Mouse (Mus musculus) midbrain, postnatal 0 days (tissue): ENCODE data around the gene Postn. TPM values are rescaled to one million over a fixed set of nuclear protein-coding genes. Genes with fewer than 3 reads are reported as not detected.

Source experiments
- ATAC-seq: fragments of 200-750 bp; cut with Nextera tagmentation; 2 replicates; pipeline ENCODE4 v1.8.0; 2017; ENCODE audit warnings: moderate number of reproducible peaks, mild to moderate bottlenecking, moderate TSS enrichment, moderate library complexity; ENCODE audit not compliant: low FRiP score
- DNase-seq: peaks from one replicate; pipeline ENCODE4 v3.0.0-alpha.2; 2015; ENCODE audit warnings: low spot score
- H3K27ac ChIP-seq: fragments of 300-500 bp; sonication (generic); 2 replicates; pipeline ENCODE4 v1.5.1; 2014; ENCODE audit warnings: low read depth, mild to moderate bottlenecking, low read length, mixed read lengths
- H3K27me3 ChIP-seq: fragments of 300-500 bp; sonication (generic); 2 replicates; pipeline ENCODE4 v1.6.1; 2014; ENCODE audit warnings: low read length, control low read depth, mixed read lengths; ENCODE audit not compliant: insufficient read depth
- H3K36me3 ChIP-seq: fragments of 300-500 bp; sonication (generic); 2 replicates; pipeline ENCODE4 v1.6.1; 2014; ENCODE audit warnings: low read length, control low read depth, mixed read lengths; ENCODE audit not compliant: insufficient read depth
- H3K4me1 ChIP-seq: fragments of 300-500 bp; sonication (generic); 2 replicates; pipeline ENCODE4 v1.6.1; 2014; ENCODE audit warnings: mild to moderate bottlenecking, control low read depth, antibody characterized with exemption, low read length, mixed read lengths; ENCODE audit not compliant: insufficient read depth
- H3K4me2 ChIP-seq: fragments of 300-500 bp; sonication (generic); 2 replicates; pipeline ENCODE4 v1.6.1; 2014; ENCODE audit warnings: low read depth, mild to moderate bottlenecking, low read length, mixed read lengths; ENCODE audit not compliant: poor library complexity, severe bottlenecking
- H3K4me3 ChIP-seq: fragments of 300-500 bp; sonication (generic); 2 replicates; pipeline ENCODE4 v1.5.1; 2014; ENCODE audit warnings: low read depth, mild to moderate bottlenecking, low read length, moderate library complexity
- H3K9ac ChIP-seq: fragments of 300-500 bp; sonication (generic); replicated peaks from 2 replicates; pipeline ENCODE4 v1.6.1; 2014; ENCODE audit warnings: mild to moderate bottlenecking, low read length, moderate library complexity, mixed read lengths; ENCODE audit not compliant: poor library complexity, severe bottlenecking
- H3K9me3 ChIP-seq: fragments of 300-500 bp; sonication (generic); 2 replicates; pipeline ENCODE4 v1.6.1; 2016; ENCODE audit warnings: low read length, control low read depth
- CTCF ChIP-seq: IDR thresholded peaks from 2 replicates; pipeline ENCODE4 v1.5.1; 2016; ENCODE audit warnings: antibody characterized with exemption, mild to moderate bottlenecking
- WGBS: fragments of 180-500 bp; shearing (Covaris S2); extraction: QIAGEN DNeasy Blood & Tissue Kit; methylation state at CpG from one replicate; pipeline ENCODE4 v1.1.7; 2014; 5-methylcytosine and 5-hydroxymethylcytosine counted together
- polyA plus RNA-seq: library from polyadenylated mRNA; unstranded; fragments of >200 nt; fragmentation: Nextera tagmentation; extraction: Ambion mirVana; gene quantifications from 2 replicates; pipeline ENCODE4 v1.2.1, GENCODE M21; 2015
- total RNA-seq: library from RNA; depleted of rRNA; stranded (reverse); fragments of >200 nt; gene quantifications from 2 replicates; pipeline ENCODE4 v1.2.3, GENCODE M21; 2014

Postn gene
- total and polyA plus RNA-seq, 2 experiments from 2014 or later = 10.9 to 17.0 TPM

- ATAC-seq (no peak), DNase-seq (no peak)
- Histone ChIP-seq H3K27me3 (no peaks in the 10 kb centered on the region), H3K4me1 (no peaks in the 10 kb centered on the region), H3K36me3 (no peaks in the 10 kb centered on the region), H3K9ac (no peak overlapping the region), H3K4me3 (no peak overlapping the region), H3K4me2 (no peak overlapping the region), H3K27ac (no peak overlapping the region), H3K9me3 (no peaks in the 10 kb centered on the region)
- TF ChIP-seq CTCF = no peak
- 31% methylated on average over 2 of the region's 2 CpGs for WGBS
Observed at GRCm38 (mm10) chr3:54399321-54399720, 38.4 kb downstream of the Postn start.

- no peaks in the 10 kb centered on the region for H3K27me3 ChIP-seq
- H3K36me3 ChIP-seq = no peaks in the 10 kb centered on the region
- H3K4me2 ChIP-seq = no peak overlapping the region
- WGBS = 84% methylated on average over 2 of the region's 2 CpGs
- H3K9me3 ChIP-seq = no peaks in the 10 kb centered on the region
- H3K4me3 ChIP-seq = no peak overlapping the region
- DNase-seq (no peak), ATAC-seq (no peak)
- no peak overlapping the region for H3K9ac ChIP-seq
- H3K27ac ChIP-seq = no peak overlapping the region
- H3K4me1 ChIP-seq = no peaks in the 10 kb centered on the region
- TF ChIP-seq CTCF = no peak
Observed at GRCm38 (mm10) chr3:54399911-54400310, 39.0 kb downstream of the Postn start.

- TF ChIP-seq CTCF = no peak
- 89% methylated on average over 1 of the region's 1 CpGs for WGBS
- H3K27me3 ChIP-seq = no peaks in the 10 kb centered on the region
- H3K36me3 ChIP-seq = no peaks in the 10 kb centered on the region
- no peak overlapping the region for H3K27ac ChIP-seq
- H3K9me3 ChIP-seq = no peaks in the 10 kb centered on the region
- no peak overlapping the region for H3K4me3 ChIP-seq
- no peak for ATAC-seq
- no peaks in the 10 kb centered on the region for H3K4me1 ChIP-seq
- no peak for DNase-seq
- no peak overlapping the region for H3K4me2 ChIP-seq
- no peak overlapping the region for H3K9ac ChIP-seq
Observed at GRCm38 (mm10) chr3:54400617-54401016, 39.7 kb downstream of the Postn start.

GRCm38 (mm10) chr3:54401706-54402105 lies 40.8 kb downstream of the Postn start:
- TF ChIP-seq CTCF = no peak
- no peaks in the 10 kb centered on the region for H3K27me3 ChIP-seq
- H3K4me1 ChIP-seq = no peaks in the 10 kb centered on the region
- WGBS = 91% methylated on average over 5 of the region's 5 CpGs
- no peak overlapping the region for H3K4me2 ChIP-seq
- H3K36me3 ChIP-seq = no peaks in the 10 kb centered on the region
- ATAC-seq (no peak), DNase-seq (no peak)
- no peak overlapping the region for H3K4me3 ChIP-seq
- H3K27ac ChIP-seq = no peak overlapping the region
- H3K9ac ChIP-seq = no peak overlapping the region
- no peaks in the 10 kb centered on the region for H3K9me3 ChIP-seq

- 53% methylated on average over 3 of the region's 3 CpGs for WGBS
- H3K9ac ChIP-seq = no peak overlapping the region
- no peak for DNase-seq
- no peak overlapping the region for H3K4me2 ChIP-seq
- ATAC-seq = no peak
- H3K4me1 ChIP-seq = no peaks in the 10 kb centered on the region
- no peak overlapping the region for H3K27ac ChIP-seq
- no peak overlapping the region for H3K4me3 ChIP-seq
- H3K27me3 ChIP-seq = no peaks in the 10 kb centered on the region
- no peaks in the 10 kb centered on the region for H3K36me3 ChIP-seq
- H3K9me3 ChIP-seq = no peaks in the 10 kb centered on the region
- no peak for TF ChIP-seq CTCF
Observed at GRCm38 (mm10) chr3:54403791-54404190, 42.9 kb downstream of the Postn start.

- Histone ChIP-seq H3K4me1 (no peaks in the 10 kb centered on the region), H3K9me3 (no peaks in the 10 kb centered on the region), H3K36me3 (no peaks in the 10 kb centered on the region), H3K4me2 (no peak overlapping the region), H3K4me3 (no peak overlapping the region), H3K9ac (no peak overlapping the region), H3K27ac (no peak overlapping the region), H3K27me3 (no peaks in the 10 kb centered on the region)
- no peak for TF ChIP-seq CTCF
- ATAC-seq (no peak), DNase-seq (no peak)
- 74% methylated on average over 2 of the region's 2 CpGs for WGBS
Observed at GRCm38 (mm10) chr3:54406567-54406966, 45.7 kb downstream of the Postn start.
